Mouse (Mus musculus) urinary bladder, adult 18-20 months (tissue): ENCODE data around the gene Fastkd5.
"Not testable (repeated sequence)": the region's sequence is repeated elsewhere in the genome, so short reads cannot be mapped to it uniquely, and the experiment has no call there.

ENCODE experiments used
- DNase-seq, 2 experiments: peaks; one replicate each; pipeline ENCODE4 v3.0.0; 2022; ENCODE audit warnings: low spot score in 2 of 2, mixed read lengths in 2 of 2

The Fastkd5 gene

GRCm38 (mm10) chr2:130629839-130630203 is at the start of gene Fastkd5, which contains the start of gene Ubox5:
Gene Fastkd5, minus strand, starts transcription at chr2:130630027.
Gene Ubox5, minus strand, starts transcription at chr2:130630038.
- peak; percentile 85 to 92 for DNase-seq

- no peak for DNase-seq
These were observed 49.3 kb upstream of the Fastkd5 start for GRCm38 (mm10) chr2:130679154-130679553.

- no peak for DNase-seq
These were observed 47.4 kb upstream of the Fastkd5 start for GRCm38 (mm10) chr2:130677211-130677610.

- peak; percentile 69 to 82 for DNase-seq
These were observed 37.7 kb upstream of the Fastkd5 start, which contains the start of gene Itpa for GRCm38 (mm10) chr2:130667559-130667958. Gene Itpa, plus strand, starts transcription at chr2:130667610.

GRCm38 (mm10) chr2:130664102-130664701 is 34.4 kb upstream of the Fastkd5 start, which contains the start of gene Ddrgk1:
Gene Ddrgk1, minus strand, starts transcription at chr2:130664659.
- peak; percentile 88 to 89 for DNase-seq

- no peak for DNase-seq
These were observed 33.5 kb upstream of the Fastkd5 start for GRCm38 (mm10) chr2:130663342-130663741.

GRCm38 (mm10) chr2:130658530-130658929 is 28.7 kb upstream of the Fastkd5 start:
- DNase-seq, result no peak

GRCm38 (mm10) chr2:130657541-130657940 is 27.7 kb upstream of the Fastkd5 start:
- no peak for DNase-seq

GRCm38 (mm10) chr2:130656536-130656935 is 26.7 kb upstream of the Fastkd5 start:
- no peak for DNase-seq

- no peak for DNase-seq
These were observed 26.0 kb upstream of the Fastkd5 start for GRCm38 (mm10) chr2:130655660-130656339.

- DNase-seq, result no peak
These were observed 23.9 kb upstream of the Fastkd5 start for GRCm38 (mm10) chr2:130653760-130654159.

GRCm38 (mm10) chr2:130653303-130653702 is 23.5 kb upstream of the Fastkd5 start:
- DNase-seq, result no peak

- DNase-seq, result not testable (repeated sequence)
These were observed 19.2 kb upstream of the Fastkd5 start for GRCm38 (mm10) chr2:130649028-130649427.

GRCm38 (mm10) chr2:130645198-130645597 is 15.4 kb upstream of the Fastkd5 start:
- DNase-seq, result no peak

GRCm38 (mm10) chr2:130642684-130643369 is 13.0 kb upstream of the Fastkd5 start, which contains the start of gene Lzts3:
Gene Lzts3, minus strand, starts transcription at chr2:130642803.
- DNase-seq, result peak; percentile 86 to 89

GRCm38 (mm10) chr2:130642197-130642660 is 12.4 kb upstream of the Fastkd5 start:
- DNase-seq, result no peak

- no peak for DNase-seq
These were observed 11.7 kb upstream of the Fastkd5 start for GRCm38 (mm10) chr2:130641351-130642025.

- no peak for DNase-seq
These were observed 9.4 kb upstream of the Fastkd5 start for GRCm38 (mm10) chr2:130639276-130639675.

GRCm38 (mm10) chr2:130638101-130638611 is 8.3 kb upstream of the Fastkd5 start:
- no peak for DNase-seq

- DNase-seq, result no peak
These were observed 6.0 kb upstream of the Fastkd5 start for GRCm38 (mm10) chr2:130635847-130636246.

GRCm38 (mm10) chr2:130634739-130635411 is 5.0 kb upstream of the Fastkd5 start:
- peak in 1 of 2 experiments; percentile 35 for DNase-seq
